Mouse (Mus musculus) ES-Bruce4 (cell line): ENCODE data around the gene Galnt4. TPM values are rescaled to one million over a fixed set of nuclear protein-coding genes. Genes with fewer than 3 reads are reported as not detected.
A peak's percentile ranks its signal among the peaks of the same experiment; 100 is the strongest.

Experiments
- H3K27ac ChIP-seq: 2 replicates; pipeline ENCODE4 v1.5.1; 2012; ENCODE audit warnings: low read length, inconsistent platforms; ENCODE audit not compliant: insufficient read depth
- H3K27me3 ChIP-seq: 2 replicates; pipeline ENCODE4 v1.6.1; 2012; ENCODE audit warnings: mild to moderate bottlenecking, low read length, inconsistent platforms; ENCODE audit not compliant: control insufficient read depth, poor library complexity, insufficient read depth, severe bottlenecking
- H3K36me3 ChIP-seq: 2 replicates; pipeline ENCODE4 v1.6.1; 2012; ENCODE audit warnings: inconsistent platforms, mild to moderate bottlenecking, low read length, moderate library complexity; ENCODE audit not compliant: control insufficient read depth, poor library complexity, insufficient read depth, severe bottlenecking
- H3K4me1 ChIP-seq: one replicate; pipeline ENCODE4 v1.8.1; 2011; ENCODE audit warnings: low read length; ENCODE audit not compliant: control insufficient read depth, insufficient read depth
- H3K4me3 ChIP-seq: 2 replicates; pipeline ENCODE4 v1.5.1; 2011; ENCODE audit warnings: low read depth, mild to moderate bottlenecking, low read length
- H3K9ac ChIP-seq: 2 replicates; pipeline ENCODE4 v1.6.1; 2012; ENCODE audit warnings: low read depth, mild to moderate bottlenecking, inconsistent platforms; ENCODE audit not compliant: poor library complexity, severe bottlenecking
- H3K9me3 ChIP-seq: replicated peaks from 2 replicates; pipeline ENCODE4 v1.6.1; 2012; ENCODE audit warnings: mild to moderate bottlenecking, low read length, inconsistent platforms; ENCODE audit not compliant: control insufficient read depth, poor library complexity, insufficient read depth, severe bottlenecking
- CTCF ChIP-seq: IDR thresholded peaks from one replicate; pipeline ENCODE4 v1.8.1; 2011; ENCODE audit warnings: low read depth, low read length
- EP300 ChIP-seq: IDR thresholded peaks from 2 replicates; pipeline ENCODE4 v1.6.1; 2011; ENCODE audit warnings: low read depth, low read length; ENCODE audit not compliant: insufficient read depth
- POLR2A ChIP-seq: IDR thresholded peaks from one replicate; pipeline ENCODE4 v1.8.1; 2011; ENCODE audit warnings: low read length; ENCODE audit not compliant: insufficient read depth
- polyA plus RNA-seq: library from polyadenylated mRNA; stranded (reverse); fragments of >200 nt; gene quantifications from 2 replicates; pipeline ENCODE4 v1.2.4, GENCODE M21; 2011; ENCODE audit warnings: low read depth; ENCODE audit not compliant: missing spikeins, insufficient read depth, insufficient read length

The Galnt4 gene
- polyA plus RNA-seq, 1 experiment, result 1.9 TPM

- Histone ChIP-seq H3K9ac (no peak overlapping the region), H3K4me1 (no peaks in the 10 kb centered on the region), H3K27me3 (no peaks in the 10 kb centered on the region), H3K36me3 (no peaks in the 10 kb centered on the region), H3K9me3 (no peaks in the 10 kb centered on the region), H3K4me3 (no peak overlapping the region), H3K27ac (no peak overlapping the region)
- TF ChIP-seq CTCF (no peak), POLR2A (no peak), EP300 (no peak)
Observed at GRCm38 (mm10) chr10:99136337-99136736, 28.4 kb downstream of the Galnt4 start.

DNA sequence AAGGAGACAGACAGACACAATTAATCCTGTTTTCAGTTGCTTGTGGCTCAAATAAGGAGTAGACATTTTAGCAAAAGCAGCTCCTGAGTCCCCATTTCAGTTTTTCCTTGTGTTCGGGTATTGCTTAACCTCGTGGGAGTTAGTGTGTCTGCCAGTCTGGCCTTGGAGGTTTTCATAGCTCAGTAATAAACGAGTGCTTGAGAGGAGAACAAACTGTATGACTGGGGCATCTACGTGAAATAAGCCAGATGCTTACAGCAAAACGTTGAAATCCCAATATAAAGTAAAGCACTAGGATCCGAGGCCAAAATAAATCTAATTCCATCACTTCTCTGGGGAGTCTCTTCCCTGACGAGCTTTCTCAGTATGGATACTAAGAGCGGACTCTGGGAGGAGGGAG is 37.7 kb downstream of the Galnt4 start:
- H3K4me1 ChIP-seq, result no peaks in the 10 kb centered on the region
- no peak overlapping the region for H3K9ac ChIP-seq
- no peaks in the 10 kb centered on the region for H3K36me3 ChIP-seq
- H3K27ac ChIP-seq, result no peak overlapping the region
- TF ChIP-seq CTCF, result no peak
- no peak for TF ChIP-seq EP300
- no peak for TF ChIP-seq POLR2A
- H3K27me3 ChIP-seq, result no peaks in the 10 kb centered on the region
- no peak overlapping the region for H3K4me3 ChIP-seq
- no peaks in the 10 kb centered on the region for H3K9me3 ChIP-seq

DNA sequence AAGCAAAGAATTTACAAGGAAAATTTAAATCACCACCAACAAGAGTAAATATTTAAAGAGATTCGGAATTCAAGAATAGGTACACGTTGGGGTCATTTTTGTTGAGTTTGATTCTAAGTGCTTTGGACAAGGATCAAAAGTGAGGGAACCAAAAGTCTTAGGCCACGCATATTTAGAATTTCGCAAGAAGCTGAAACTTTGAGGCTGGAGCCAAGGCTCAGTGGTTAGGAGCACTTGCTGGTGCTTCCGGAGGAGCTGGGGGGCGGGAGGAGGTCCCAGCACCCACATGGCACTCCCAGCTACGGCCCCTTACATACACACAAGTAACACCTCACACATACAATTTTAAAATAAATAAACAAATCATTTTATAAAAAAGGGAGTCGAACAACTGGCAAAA is 38.6 kb downstream of the Galnt4 start:
- H3K9ac ChIP-seq, result no peak overlapping the region
- H3K4me3 ChIP-seq, result no peak overlapping the region
- no peaks in the 10 kb centered on the region for H3K36me3 ChIP-seq
- no peaks in the 10 kb centered on the region for H3K27me3 ChIP-seq
- H3K27ac ChIP-seq, result no peak overlapping the region
- TF ChIP-seq EP300, result no peak
- TF ChIP-seq POLR2A, result no peak
- TF ChIP-seq CTCF, result no peak
- no peaks in the 10 kb centered on the region for H3K9me3 ChIP-seq
- no peaks in the 10 kb centered on the region for H3K4me1 ChIP-seq

GRCm38 (mm10) chr10:99150016-99150415 is 42.1 kb downstream of the Galnt4 start:
- Histone ChIP-seq H3K9ac (no peak overlapping the region), H3K4me1 (no peaks in the 10 kb centered on the region), H3K4me3 (no peak overlapping the region), H3K27me3 (no peaks in the 10 kb centered on the region), H3K9me3 (no peaks in the 10 kb centered on the region), H3K36me3 (no peaks in the 10 kb centered on the region), H3K27ac (no peak overlapping the region)
- TF ChIP-seq CTCF, result no peak
- TF ChIP-seq POLR2A, result no peak

DNA sequence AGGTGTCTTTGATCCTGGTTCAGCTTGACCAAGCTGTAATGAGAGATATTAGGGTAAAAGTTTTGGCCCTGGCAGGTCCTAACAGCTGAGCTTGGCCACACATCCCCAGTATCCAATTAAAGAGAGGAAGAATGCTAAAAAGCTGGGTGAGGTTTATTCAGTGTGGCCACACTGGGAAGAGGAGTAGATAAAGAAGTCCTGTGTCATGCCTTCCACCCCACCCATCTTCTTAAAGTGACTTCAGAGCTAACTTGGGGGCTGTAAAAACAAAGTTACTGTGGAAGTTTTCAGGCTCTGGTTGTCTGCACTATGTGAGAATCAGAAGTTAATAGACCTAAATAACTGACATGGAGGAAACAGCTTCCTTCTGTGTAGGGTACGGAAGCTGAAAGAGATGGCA is 43.6 kb downstream of the Galnt4 start:
- Histone ChIP-seq H3K36me3 (no peaks in the 10 kb centered on the region), H3K4me1 (no peaks in the 10 kb centered on the region), H3K27ac (no peak overlapping the region), H3K4me3 (no peak overlapping the region), H3K27me3 (no peaks in the 10 kb centered on the region), H3K9ac (no peak overlapping the region), H3K9me3 (no peaks in the 10 kb centered on the region)
- TF ChIP-seq EP300, result no peak
- no peak for TF ChIP-seq CTCF
- TF ChIP-seq POLR2A, result no peak

DNA sequence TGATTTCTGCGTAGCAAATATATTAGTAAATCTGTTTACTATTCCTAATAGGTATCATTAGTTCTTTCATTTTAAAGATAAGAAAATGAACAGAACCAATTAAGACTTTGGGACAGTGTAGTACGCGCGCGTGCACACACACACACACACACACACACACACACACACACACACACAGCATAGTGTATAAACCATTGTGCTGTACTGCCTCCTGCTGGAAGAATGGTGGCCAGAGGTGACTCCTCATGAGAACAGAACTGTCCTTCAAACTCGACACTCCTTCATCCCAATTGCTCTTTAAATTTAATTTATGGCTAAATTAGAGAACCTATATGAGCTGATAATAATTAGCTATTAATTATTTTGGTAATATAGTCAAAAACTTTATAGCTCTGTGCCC is 44.1 kb downstream of the Galnt4 start:
- H3K4me1 ChIP-seq, result no peaks in the 10 kb centered on the region
- TF ChIP-seq CTCF, result peak; percentile 15
- TF ChIP-seq EP300, result no peak
- TF ChIP-seq POLR2A, result no peak

More for the DNA sequence above, 44.1 kb downstream of the Galnt4 start:
- H3K27me3 ChIP-seq, result no peaks in the 10 kb centered on the region
- H3K27ac ChIP-seq, result no peak overlapping the region
- H3K9me3 ChIP-seq, result no peaks in the 10 kb centered on the region
- H3K9ac ChIP-seq, result no peak overlapping the region
- no peak overlapping the region for H3K4me3 ChIP-seq
- H3K36me3 ChIP-seq, result no peaks in the 10 kb centered on the region
